Mouse (Mus musculus) NIH3T3 (cell line): Measurements from ENCODE around the gene Dync1i2.
A peak's percentile ranks its signal among the peaks of the same experiment; 100 is the strongest.

ENCODE experiments used
- DNase-seq: peaks from one replicate; pipeline ENCODE4 v3.0.0-alpha.2; 2012; ENCODE audit warnings: low read depth

Dync1i2 gene

DNA sequence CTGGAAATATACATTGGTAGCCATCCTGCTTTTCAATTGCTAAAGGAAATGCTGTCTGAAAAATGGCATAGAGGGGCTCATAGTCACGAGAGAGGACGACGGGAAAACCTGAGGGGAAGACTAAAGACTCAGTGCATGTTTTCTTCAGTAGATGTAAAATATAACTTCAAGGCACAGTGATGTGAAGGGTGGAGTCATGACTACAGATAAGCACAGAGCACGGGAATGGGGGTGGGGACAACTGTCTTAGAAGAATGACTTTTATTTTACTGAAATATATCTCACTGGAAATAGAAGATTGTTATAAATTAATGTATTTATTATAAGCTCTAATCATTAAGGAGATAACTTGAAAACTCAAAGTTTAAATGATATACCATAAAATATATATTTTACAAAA is 58.6 kb downstream of the Dync1i2 start:
- no peak for DNase-seq

DNA sequence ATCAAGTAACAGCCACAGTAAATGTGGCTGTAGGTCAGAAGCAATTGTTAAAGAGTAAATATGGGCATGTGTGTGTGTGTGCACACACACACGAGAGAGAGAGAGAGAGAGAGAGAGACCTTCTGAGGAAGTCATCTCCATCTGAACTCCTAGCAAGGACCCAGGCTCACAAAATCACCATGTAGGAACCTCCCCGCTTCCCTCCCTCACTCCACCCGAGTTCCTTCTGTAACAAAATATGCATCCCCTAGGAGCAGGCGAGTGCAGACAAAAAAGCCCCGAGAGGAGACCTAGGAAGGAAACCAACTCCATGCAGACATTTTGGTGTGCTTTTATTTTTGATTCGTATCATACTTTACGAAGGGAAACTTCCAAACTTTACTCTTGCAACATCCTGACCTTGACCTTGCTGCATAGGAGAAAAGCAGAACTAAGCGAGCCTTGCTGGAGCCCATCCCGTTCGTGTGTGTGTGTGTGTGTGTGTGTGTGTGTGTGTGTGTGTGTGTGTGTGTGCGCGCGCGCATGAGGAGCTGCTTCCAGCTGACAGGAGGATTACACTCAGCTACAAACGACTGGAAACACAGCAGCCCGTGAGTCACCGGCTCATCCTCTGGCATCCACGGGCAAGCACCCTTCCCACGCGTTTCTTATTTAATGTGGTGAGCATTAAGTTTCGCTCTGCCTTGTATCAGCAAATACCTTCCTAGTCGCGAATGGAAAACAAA is 62.6 kb downstream of the Dync1i2 start:
- DNase-seq: peak; percentile 89

DNA sequence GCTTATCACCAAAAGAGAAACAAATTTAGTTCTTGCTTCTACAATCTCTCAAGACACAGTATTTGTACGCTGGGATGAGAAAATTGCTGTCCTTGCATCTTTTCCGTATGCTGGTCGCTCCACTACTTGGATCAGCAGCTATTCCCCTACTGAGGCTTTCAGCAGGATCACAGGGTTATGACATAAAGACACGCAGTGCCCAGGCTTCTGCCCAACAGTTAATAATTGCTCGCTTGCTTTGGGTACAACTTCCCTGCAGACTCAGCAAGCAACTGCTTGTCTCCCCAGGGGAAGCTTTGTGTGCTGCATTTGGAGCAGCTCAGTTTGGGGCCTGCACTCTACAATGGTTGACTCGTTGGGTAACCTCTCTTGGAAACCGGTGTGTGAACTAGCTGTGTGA is 64.2 kb downstream of the Dync1i2 start:
- DNase-seq: no peak

DNA sequence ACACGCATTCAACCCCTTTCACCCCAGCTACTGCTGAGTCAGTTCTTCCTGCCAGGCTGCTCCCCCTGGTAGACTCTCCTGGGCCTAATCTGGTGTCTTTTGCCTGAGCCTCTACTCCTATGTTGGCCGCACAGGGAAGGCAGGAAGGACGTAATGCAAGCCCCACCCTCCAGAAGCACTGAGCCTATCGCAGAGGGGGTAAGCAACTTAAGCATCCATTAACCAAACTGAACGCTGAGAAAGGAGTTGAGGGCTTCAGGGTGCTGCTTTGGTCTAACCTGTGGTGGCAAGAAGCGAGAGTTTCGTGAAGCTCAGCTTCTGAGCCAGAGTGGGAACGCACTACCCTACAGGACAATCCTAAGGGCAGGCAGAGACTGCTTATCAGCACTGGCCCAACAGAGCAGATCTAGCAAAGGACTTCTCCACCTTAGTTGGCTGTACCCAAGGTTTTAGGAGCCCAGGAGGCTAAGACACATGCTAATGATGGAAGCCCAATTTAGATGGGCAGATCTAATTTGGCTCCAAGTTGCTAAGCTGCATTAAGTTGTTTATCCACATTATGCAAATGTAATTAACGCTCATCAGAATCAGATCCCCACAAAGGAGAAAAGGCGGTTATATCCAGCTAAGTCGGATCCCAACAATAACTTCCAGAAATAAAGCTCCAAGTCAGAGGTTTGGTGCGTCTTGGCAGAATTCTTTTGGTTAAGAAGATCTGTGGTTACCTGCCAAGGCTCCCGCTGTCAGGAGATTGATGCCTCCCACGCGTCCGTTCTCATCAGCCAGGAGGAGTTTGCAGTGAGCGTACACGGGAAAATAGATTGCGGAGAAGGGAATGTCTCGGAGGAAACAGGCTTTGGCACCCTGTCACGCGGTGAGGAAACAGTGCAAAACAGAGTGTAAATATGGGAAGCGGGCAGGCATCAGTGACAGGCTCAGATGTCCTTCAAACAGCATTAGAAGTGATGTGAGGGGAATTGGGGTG is 67.6 kb downstream of the Dync1i2 start:
- DNase-seq: no peak

DNA sequence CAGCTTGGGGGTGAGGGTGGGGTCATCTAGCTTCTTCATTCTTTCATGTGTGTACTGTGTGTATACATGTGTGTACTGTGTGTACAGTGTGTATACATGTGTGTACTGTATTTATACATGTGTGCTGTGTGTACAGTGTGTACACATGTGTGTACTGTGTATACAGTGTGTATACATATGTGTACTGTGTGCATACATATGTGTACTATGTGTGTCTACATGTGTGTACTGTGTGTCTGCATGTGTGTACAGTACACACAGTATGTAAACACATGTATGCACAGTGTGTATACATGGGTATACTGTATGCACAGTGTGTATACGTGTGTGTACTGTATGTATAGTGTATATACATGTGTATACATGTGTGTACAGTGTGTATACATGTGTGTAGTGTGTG is 70.5 kb downstream of the Dync1i2 start:
- no peak for DNase-seq

DNA sequence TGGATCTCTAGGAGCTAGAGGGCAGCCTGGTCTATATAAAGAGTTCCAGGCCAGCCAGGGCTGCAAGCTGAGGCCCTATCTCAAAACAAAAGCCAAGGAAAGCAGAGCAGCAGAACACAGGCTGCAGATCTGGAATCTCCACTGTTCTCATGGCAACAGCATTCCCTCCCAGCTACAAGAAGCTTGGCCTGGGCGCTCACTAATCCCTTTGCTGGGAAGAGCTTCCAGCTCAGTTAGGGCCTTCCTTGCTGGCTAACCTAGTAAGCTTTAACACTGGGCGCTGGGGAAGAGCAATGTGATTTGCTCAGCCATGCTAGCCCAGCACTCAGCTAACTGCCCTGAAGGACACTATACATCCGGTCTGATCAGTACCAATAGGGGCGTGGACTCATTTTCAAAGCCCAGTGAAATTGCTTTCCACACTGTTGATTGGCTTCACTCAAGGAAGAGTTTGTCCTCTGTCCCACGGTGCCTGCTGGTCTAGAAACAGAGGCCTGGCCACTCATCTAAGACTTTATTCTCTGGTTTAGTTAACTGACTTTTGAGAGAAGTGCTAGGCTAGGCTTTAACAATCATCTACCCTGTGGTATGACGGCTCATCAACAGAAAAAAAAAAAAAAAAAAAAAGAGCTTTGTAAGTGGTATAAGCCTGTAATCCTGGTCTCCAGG is 78.7 kb downstream of the Dync1i2 start:
- DNase-seq: no peak

DNA sequence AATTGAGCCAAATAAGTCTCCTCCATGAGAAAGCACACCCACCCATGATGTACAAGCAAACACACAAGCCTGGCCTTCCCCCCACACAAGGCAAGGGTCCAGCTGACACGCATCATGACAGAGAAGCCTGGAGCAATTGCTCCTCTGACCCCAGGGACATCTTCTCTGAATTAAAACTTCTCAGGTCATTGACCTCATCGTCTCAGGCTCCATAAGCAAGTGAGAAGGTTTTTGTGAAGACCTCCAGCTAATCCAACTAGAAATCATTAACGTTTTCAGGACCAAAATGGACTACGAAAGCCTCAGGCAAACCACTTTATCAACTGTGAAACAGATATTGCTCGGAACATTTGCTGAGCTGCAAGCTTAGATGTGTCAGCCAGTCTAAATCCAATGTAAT is 80.1 kb downstream of the Dync1i2 start:
- DNase-seq: no peak

DNA sequence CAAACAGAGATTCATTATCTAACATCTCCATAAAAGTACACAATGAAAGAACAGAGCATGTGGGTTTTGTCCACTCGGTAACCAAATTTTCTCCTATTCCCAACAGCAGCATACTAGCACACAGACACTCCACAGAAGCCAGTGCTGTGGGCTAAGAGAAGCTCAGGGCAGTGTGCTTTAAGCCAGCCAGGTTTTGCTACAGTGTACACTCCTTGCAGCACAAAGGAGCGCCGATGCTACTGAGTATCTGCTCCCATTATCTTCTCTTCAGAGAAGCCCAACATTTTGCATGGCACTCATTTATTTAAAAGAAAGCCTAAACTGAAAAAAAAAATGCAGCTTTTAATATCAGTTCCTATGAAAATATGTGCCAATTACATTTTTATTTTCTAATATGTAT is 82.5 kb downstream of the Dync1i2 start:
- no peak for DNase-seq

DNA sequence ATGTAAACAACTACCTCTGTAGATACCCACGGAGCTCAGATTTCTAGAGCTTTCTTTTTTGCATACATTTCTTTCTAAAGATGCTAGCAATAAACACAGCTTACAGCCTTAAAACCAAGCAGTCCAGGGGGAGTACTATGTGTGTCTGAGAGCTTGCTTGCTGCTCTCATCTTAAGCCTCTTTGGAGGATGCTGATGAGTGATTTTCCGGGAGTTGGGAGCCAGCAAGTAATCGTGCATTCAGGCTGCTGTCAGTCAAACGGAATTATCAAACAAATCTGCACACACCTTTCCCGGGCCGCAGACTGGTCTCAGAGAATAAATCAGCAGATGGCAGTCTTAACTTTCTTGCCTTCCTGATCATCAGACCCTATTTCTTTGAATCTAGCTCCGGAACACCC is 83.0 kb downstream of the Dync1i2 start:
- DNase-seq: no peak

DNA sequence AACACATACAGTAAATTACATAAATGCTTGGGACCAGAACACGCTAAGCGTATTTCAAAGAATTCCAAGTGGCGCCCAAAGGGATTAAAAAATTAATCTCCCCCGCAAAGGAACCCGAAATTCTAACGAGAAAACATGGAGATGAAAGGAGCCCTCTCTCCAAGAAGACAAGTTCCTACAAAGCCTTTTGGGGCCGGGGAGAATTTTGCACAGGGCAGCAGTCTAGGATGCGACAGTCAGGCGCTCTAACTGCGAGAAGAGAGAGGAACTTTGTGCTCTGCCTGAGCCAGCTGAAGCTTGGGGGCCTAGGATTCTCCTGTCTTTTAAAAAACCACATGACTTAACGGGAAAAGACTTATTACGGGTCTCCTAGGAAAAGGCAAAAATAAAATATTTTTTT is 84.3 kb downstream of the Dync1i2 start:
- DNase-seq: no peak

DNA sequence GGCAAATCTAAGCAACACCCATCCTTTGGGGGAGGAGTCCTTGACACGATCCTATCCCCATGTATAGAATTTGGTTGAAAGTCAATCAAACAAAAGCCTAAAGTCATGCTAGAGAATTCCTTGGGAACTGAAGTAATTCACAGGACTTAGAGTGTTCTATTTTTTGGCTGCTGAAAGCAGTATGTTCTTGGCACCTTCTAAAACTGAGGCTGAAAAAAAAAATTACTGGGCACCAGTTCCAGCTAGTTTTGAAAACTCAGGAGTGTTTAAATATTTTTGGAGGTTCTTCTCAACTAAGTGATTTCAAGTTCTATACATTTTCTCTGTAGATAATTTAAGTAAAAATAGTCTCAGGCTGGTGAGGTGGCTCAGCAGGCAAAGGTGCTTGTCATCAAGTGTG is 86.0 kb downstream of the Dync1i2 start:
- no peak for DNase-seq

DNA sequence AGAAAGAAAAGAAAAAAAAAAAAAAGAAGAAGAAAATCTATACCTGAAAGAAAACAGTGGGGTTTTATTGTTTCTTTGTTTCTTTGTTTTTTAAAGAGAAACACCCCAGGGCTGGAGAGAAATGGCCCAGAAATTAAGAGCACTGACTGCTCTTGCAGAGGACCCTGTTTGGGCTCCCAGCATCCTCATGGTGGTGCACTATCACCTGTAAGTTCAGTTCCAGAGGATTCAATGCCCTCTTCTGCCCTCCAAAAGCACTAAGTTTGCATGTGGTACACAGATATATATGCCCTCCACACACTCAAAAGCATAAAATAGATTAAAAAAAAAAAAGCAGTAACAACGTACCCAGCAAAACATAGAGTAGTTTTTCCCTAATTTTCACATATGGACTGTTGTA is 87.2 kb downstream of the Dync1i2 start:
- no peak for DNase-seq

DNA sequence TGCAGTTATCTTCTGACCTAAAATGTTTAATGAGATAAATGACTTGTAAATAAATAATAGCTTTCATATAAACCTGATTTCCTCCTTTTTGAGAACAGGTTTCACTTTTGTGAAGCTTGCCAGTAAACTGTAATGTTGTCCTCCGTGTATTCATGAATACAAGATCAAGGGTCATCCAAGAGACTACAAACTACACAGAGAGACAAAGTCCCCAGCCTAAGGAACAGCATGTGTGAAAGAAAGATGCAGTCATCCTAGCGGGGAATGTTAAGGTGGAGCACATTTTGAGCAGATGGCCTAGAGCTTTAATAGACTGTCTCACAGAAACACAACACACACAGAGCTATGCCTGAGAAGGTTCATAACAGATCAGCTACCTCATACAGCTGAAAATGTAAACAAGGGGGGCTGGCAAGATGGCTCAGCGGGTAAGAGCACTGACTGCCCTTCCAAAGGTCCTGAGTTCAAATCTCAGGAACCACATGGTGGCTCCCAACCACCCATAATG is 90.7 kb downstream of the Dync1i2 start:
- no peak for DNase-seq

DNA sequence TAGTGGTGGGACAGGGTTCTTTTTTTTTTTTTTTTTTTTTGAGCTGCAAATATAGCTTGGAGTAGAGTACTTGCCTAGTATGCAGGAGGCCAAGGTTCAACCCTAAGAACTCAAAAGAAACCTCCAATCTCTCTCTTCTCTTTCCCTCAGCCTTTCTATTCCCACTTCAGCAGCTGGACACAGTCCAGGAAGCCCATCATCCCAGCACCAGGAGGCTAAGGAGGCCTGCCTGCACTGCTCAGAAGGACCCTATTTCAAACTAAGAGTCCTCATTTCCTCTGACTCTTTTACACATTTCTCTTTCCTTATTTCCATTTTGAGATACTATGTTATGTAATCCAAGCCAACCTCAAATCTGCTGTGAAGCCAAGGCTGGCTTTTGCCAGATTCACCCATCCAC is 91.7 kb downstream of the Dync1i2 start:
- DNase-seq: peak; percentile 14

DNA sequence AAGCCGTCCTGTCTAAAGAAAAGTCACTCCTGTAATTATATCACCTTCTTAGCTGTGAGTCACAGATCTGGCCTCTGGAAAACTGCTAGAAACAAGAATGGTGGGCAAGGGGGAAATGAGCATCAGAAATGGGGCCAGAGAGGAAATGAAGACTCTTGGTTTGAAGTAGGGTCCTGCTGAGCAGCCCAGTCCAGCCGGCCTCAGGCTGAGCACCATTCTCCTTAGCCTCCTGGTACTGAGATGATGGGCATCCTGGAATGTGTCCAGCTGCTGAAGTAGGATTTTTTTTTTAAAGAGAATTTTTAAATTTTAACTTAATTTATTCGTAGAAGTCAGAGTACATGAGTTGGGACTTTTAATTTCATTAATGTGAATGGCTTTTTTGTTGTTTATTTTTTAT is 93.3 kb downstream of the Dync1i2 start:
- DNase-seq: no peak

DNA sequence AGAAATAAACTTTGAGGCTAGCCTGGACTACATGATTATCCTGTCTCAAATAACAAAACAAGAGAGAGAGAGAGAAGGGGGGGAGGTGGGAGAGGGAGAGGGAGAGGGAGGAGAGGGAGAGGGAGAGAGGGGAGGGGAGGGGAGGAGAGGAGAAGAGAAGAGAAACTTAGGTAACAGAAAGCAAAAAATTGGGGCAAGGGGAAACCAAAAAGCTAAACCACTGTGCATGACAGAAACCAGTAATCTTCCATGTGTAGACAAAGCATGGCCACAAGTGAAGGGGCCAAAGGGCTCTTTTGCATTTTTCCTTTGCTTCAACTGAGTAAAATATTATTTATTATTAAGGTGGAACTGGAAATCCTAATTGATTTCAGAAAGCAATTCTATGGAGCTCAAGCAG is 94.9 kb downstream of the Dync1i2 start:
- DNase-seq: no peak

DNA sequence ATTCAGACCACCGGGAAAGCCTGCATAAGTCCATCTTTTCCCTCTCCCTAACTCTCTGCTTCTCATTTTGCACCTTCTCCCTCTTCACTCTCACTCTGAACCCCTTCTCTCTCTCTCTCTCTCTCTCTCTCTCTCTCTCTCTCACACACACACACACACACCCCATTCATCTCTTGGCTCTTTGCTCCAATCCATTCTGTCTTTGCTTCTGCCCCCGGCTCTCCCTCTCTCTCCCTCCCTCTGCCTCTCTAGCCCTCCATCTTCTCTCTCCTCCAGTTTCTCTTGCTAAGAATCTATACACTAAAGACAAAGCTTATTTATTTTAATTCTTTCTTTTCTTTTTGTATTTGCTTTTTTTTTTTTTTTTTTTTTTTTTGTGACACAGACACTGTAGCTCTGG is 98.2 kb downstream of the Dync1i2 start:
- no peak for DNase-seq

DNA sequence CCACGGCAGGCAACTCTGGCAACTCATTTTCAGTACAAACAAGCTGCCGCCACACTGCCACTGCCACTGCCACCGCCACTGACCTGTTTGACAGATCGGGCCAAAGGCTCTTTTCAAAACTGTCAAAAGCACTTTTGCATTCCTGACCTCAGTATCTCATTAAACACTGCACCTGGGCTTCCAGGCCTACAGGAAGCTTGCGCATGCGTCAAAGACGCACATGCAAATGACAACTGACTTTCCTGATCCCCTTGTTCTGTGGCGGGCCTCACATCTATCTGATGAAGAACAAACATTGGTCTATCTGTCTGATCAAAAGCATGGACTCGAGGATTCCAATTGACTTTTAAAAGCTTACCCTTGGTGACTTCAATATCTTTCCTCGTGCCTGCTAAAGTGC is 100.6 kb downstream of the Dync1i2 start:
- no peak for DNase-seq
